Mouse (Mus musculus): Measurements from ENCODE around the gene Polr2e. TPM values are rescaled to one million over a fixed set of nuclear protein-coding genes. Genes with fewer than 3 reads are reported as not detected.
"Not testable (repeated sequence)": the region's sequence is repeated elsewhere in the genome, so short reads cannot be mapped to it uniquely, and the experiment has no call there.

Polr2e gene
- polyA plus RNA-seq, 1 experiment from 2014 or later, result 141 TPM

DNA sequence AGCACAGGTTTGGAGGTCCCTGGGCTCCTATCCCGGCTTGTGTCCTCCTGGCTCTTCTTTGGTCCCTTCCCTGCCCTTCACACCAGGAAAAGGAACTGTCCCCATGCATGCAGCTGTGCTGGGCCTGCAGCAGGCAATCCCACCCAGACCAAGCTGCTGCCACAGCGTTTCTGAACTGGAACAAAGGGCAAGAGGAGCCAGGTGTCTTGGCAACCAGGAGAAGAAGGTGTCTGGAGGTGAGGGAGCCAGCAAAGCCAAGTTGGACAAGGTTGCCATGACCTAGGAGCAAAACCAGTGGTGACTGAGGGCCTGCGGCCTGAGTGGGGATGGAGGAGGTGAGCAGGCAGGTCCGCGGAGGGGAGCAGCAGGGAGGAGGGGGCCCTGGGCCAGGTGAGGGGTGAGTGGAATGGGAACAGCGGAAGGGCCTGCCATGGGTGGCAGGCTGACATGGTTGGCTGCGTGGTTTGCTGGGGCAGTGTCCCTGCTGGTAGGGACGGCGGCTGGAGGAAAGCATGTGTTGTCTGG is 7.5 kb upstream of the Polr2e start, which contains the start of gene Gpx4:
Gpx4 (plus strand) TSS at position 126 of the 525 bp plus-strand sequence.
- peak within 1 kb of the TSS; percentile 42; the same call in 1 of the 2 replicates for H3K27ac ChIP-seq (replicated peaks)
- H3K4me1 ChIP-seq (replicated peaks), result peaks cover 18% of the 10 kb centered on the region; the same call in 1 of the 2 replicates
- H3K9me3 ChIP-seq, result no peaks in the 10 kb centered on the region
- no peaks in the 10 kb centered on the region for H3K36me3 ChIP-seq
- no peak for ATAC-seq (ENCODE audit: low read depth)
- H3K4me3 ChIP-seq, result no peak within 1 kb of the TSS
- no peak within 1 kb of the TSS for H3K4me2 ChIP-seq
- H3K9ac ChIP-seq, result no peak within 1 kb of the TSS; the same call in 1 of the 2 replicates
- no peaks in the 10 kb centered on the region for H3K27me3 ChIP-seq
- WGBS, result 33% methylated on average over 9 of the region's 9 CpGs

DNA sequence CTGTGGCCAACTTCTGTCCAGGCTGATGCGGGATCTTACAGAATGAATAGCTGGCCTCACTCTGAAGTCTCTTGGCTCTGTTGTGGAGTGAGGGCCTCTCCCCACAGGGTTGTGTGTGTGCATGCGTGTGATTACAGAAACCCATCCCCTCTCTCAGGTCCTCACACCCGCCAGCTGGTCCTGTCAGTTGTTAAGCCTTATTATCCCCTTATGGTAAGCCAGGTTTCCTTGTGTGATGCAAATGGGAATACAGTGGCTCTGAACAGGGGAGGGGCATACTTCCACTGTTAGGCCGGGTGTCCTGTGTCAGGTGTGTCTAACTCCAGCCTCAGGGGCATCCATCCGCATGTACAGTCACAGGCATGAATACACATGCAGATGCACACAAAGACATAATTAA is 6.2 kb upstream of the Polr2e start:
- Histone ChIP-seq H3K27ac (replicated peaks) (no peak overlapping the region), H3K4me3 (no peak overlapping the region), H3K9me3 (no peaks in the 10 kb centered on the region), H3K4me1 (replicated peaks) (peaks cover 18% of the 10 kb centered on the region; the same call in 1 of the 2 replicates), H3K9ac (no peak overlapping the region), H3K36me3 (no peaks in the 10 kb centered on the region), H3K27me3 (no peaks in the 10 kb centered on the region), H3K4me2 (no peak overlapping the region)
- WGBS, result 73% methylated on average over 5 of the region's 5 CpGs
- no peak for ATAC-seq (ENCODE audit: low read depth)

DNA sequence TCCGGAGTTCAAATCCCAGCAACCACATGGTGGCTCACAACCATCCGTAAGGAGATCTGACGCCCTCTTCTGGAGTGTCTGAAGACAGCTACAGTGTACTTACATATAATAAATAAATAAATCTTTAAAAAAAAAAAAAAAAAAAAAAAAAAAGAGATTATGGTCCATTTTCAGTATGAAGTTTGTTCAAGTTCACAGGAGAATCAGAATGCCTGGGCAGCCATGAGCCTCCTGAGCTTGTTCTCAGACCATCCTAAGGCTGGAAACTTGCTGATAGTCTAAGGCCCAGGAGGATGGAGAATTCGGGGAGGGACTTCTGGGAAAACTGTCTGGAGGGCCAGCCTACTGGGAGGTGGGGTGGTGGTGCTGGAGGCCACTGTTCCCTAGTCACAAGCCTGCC is 5.8 kb upstream of the Polr2e start:
- not testable (repeated sequence) for H3K9ac ChIP-seq; H3K27me3 ChIP-seq; ATAC-seq (ENCODE audit: low read depth); H3K9me3 ChIP-seq; H3K4me2 ChIP-seq; H3K36me3 ChIP-seq; H3K27ac ChIP-seq (replicated peaks); H3K4me3 ChIP-seq
- peaks cover 18% of the 10 kb centered on the region; the same call in 1 of the 2 replicates for H3K4me1 ChIP-seq (replicated peaks)
- WGBS, result 75% methylated on average over 4 of the region's 4 CpGs

DNA sequence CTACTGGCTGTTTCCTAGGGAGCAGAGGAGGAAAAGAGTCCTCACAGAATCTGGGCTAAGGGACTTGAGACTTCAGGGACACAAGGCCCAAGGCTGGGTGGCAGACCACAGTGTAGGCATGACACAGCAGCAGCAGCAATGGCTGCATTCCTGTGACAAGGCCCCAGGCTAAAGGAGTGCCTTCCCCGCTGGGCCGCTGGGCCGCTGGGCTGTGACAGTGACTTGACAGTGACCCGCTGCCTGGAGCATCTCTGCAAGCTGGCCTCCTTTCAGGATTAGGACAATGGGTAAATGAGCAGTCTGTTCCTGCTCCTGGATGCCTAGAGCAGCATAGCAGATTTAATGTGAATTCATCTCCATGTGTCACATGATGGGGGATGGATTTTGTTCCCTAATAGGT is 4.5 kb upstream of the Polr2e start:
- Histone ChIP-seq H3K9ac (peak overlapping the region; percentile 43), H3K4me1 (replicated peaks) (peaks cover 19% of the 10 kb centered on the region), H3K27me3 (no peaks in the 10 kb centered on the region), H3K36me3 (no peaks in the 10 kb centered on the region), H3K4me3 (no peak overlapping the region), H3K27ac (replicated peaks) (peak overlapping the region; percentile 53; the same call in 1 of the 2 replicates), H3K9me3 (no peaks in the 10 kb centered on the region), H3K4me2 (no peak overlapping the region)
- no peak for ATAC-seq (ENCODE audit: low read depth)
- WGBS, result 14% methylated on average over 4 of the region's 4 CpGs

DNA sequence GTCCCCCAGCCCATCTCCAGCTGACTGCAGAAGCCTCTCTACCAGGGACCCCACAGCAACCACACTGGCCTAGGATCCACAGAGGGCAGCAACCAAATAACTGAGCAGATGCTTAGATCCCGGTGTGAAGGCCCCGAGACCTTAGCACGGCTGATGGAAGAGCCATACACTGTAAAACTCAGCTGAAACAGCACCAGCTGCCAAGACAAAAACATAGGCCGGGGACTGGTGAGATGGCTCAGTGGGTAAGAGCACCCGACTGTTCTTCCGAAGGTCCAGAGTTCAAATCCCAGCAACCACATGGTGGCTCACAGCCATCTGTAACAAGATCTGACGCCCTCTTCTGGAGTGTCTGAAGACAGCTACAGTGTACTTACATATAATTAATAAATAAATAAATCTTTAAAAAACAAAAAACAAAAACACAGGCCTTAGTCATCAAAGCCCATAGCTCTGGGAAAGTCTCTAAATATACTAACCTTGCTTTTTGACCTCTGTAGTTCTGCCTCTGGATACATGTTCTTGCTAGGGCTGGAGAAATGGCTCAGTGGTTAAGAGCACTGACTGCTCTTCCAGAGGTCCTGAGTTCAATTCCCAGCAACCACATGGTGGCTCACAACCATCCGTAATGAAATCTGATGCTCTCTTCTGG is 1.9 kb upstream of the Polr2e start:
- Histone ChIP-seq H3K4me1 (replicated peaks) (peaks cover 26% of the 10 kb centered on the region), H3K36me3 (peaks cover 17% of the 10 kb centered on the region)
- not testable (repeated sequence) for H3K27ac ChIP-seq (replicated peaks); H3K27me3 ChIP-seq; H3K9ac ChIP-seq; ATAC-seq (ENCODE audit: low read depth); H3K9me3 ChIP-seq; H3K4me3 ChIP-seq; H3K4me2 ChIP-seq
- 87% methylated on average over 8 of the region's 8 CpGs for WGBS

DNA sequence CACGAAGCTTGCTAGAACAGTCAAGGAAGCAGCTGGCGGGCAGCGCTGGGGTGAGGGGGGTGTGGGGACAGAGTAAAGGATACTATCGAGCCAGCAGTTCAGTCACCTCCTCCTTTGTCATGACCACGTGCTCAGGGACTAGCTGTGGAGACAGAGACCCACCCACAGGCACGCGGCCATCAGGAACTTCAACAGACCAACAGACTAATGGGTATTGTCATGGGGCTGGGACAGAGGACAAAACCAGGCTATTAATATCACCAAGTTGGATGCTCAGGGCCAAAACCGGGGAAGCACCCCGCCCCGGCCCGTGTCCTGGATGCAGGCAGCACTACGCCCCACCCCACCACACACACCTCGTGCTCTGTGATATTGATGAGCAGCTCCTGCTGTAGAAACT is 2.8 kb downstream of the Polr2e start:
- H3K9me3 ChIP-seq, result no peaks in the 10 kb centered on the region
- H3K27me3 ChIP-seq, result no peaks in the 10 kb centered on the region
- no peak overlapping the region for H3K27ac ChIP-seq (replicated peaks)
- H3K4me1 ChIP-seq (replicated peaks), result peaks cover 20% of the 10 kb centered on the region
- no peak for ATAC-seq (ENCODE audit: low read depth)
- no peak overlapping the region for H3K4me3 ChIP-seq
- H3K9ac ChIP-seq, result no peak overlapping the region
- no peak overlapping the region for H3K4me2 ChIP-seq
- WGBS, result 94% methylated on average over 13 of the region's 13 CpGs
- peaks cover 39% of the 10 kb centered on the region for H3K36me3 ChIP-seq

DNA sequence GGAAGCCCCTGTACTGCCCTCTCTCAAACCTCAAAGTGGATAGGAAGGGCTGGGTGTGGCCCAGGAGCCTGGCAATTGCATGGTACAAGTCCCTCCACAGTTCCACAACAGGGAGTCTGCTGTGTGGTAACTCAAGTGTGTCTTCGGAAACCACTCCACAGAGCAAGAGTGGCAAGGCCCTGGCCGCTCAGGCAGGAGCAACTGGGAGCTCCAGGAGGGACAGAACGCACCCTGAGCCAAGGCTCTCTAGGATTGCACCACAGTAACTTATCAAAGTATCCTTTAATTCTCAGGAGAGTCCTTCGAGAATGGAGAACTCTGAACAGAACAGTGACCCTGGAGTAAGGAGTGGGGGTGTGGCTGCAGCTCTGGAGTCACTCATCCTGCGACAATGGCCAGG is 3.9 kb downstream of the Polr2e start:
- H3K36me3 ChIP-seq, result peaks cover 39% of the 10 kb centered on the region
- no peak overlapping the region for H3K4me2 ChIP-seq
- 89% methylated on average over 5 of the region's 5 CpGs for WGBS
- no peak overlapping the region for H3K4me3 ChIP-seq
- H3K27me3 ChIP-seq, result no peaks in the 10 kb centered on the region
- no peak for ATAC-seq (ENCODE audit: low read depth)
- peaks cover 20% of the 10 kb centered on the region for H3K4me1 ChIP-seq (replicated peaks)
- H3K9ac ChIP-seq, result 0 out of 2 replicates have a peak overlapping the region, but pooled peaks have one; percentile 1
- 0 out of 2 replicates have a peak overlapping the region, but pooled peaks have one; percentile 18 for H3K27ac ChIP-seq (replicated peaks)
- no peaks in the 10 kb centered on the region for H3K9me3 ChIP-seq

DNA sequence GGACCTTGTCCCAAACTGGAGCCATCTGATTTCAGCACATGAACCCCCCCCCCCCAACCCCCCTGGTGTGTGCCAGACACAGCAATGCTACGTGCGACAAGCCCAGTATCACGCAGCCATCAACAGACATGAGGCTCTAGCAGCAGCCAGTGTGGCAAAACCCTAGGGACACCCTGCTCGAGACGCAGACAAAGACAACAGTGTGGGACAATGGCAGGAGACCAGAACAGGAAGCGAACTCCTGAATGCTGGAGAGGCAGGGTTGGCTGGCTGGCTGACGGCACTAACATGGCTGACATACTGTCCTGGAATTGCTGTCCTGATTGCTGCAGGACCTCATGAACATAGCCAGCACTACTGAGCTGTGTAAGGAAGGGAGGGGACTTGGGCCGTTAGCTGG is 4.4 kb downstream of the Polr2e start:
- H3K27ac ChIP-seq (replicated peaks), result 0 out of 2 replicates have a peak overlapping the region, but pooled peaks have one; percentile 18
- H3K4me2 ChIP-seq, result no peak overlapping the region
- no peaks in the 10 kb centered on the region for H3K27me3 ChIP-seq
- peaks cover 20% of the 10 kb centered on the region for H3K4me1 ChIP-seq (replicated peaks)
- WGBS, result 75% methylated on average over 8 of the region's 8 CpGs
- no peak for ATAC-seq (ENCODE audit: low read depth)
- no peaks in the 10 kb centered on the region for H3K9me3 ChIP-seq
- H3K9ac ChIP-seq, result 0 out of 2 replicates have a peak overlapping the region, but pooled peaks have one; percentile 1
- H3K36me3 ChIP-seq, result peaks cover 39% of the 10 kb centered on the region
- no peak overlapping the region for H3K4me3 ChIP-seq

DNA sequence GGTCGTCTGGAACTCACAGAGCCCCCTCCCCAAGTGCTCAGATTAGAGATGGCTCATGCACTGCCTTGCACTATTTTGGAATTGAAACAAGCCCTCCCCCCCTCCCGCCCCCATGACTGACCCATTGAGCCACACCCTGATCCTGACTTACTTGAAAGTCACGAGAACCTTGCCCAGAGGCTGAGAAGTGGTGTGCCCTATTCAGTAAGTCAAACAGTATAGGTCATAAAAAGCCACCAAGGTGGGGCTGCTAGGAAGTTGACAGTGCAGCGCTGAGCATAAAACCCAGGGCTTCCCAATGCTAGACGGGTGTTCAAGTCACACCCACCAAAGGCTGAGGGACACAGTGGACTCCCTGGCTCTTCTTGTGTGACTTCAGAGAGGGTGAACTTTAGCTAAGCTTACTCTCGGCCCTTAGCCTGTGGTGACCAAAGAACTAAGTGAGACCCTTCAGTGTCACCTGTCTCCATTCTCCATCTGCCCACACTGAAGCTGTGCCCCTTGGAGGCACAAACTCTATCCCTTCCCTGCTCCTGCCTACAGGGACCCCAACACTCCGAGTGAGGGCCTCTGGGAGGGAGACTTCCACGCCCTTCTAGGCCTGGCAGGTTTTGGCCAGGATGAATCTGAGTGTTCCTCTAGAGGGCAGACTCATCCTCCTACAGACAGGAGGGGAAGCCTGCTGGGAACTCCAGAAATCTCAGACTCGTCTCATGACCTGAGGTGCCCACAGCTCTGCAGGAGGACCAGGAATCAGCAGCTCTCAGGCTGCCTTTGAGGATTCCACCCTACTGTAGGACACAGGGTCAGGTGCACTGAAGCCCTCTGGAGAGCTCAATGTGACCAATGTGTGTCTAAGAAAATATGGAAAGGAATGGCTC is 5.8 kb downstream of the Polr2e start:
- no peak overlapping the region for H3K4me3 ChIP-seq
- no peaks in the 10 kb centered on the region for H3K9me3 ChIP-seq
- ATAC-seq (ENCODE audit: low read depth), result no peak
- peak overlapping the region; percentile 23; the same call in 1 of the 2 replicates for H3K27ac ChIP-seq (replicated peaks)
- 42% methylated on average over 9 of the region's 9 CpGs for WGBS
- H3K4me2 ChIP-seq, result no peak overlapping the region
- no peak overlapping the region for H3K9ac ChIP-seq
- H3K36me3 ChIP-seq, result peaks cover 39% of the 10 kb centered on the region
- H3K4me1 ChIP-seq (replicated peaks), result peaks cover 15% of the 10 kb centered on the region
- H3K27me3 ChIP-seq, result no peaks in the 10 kb centered on the region

DNA sequence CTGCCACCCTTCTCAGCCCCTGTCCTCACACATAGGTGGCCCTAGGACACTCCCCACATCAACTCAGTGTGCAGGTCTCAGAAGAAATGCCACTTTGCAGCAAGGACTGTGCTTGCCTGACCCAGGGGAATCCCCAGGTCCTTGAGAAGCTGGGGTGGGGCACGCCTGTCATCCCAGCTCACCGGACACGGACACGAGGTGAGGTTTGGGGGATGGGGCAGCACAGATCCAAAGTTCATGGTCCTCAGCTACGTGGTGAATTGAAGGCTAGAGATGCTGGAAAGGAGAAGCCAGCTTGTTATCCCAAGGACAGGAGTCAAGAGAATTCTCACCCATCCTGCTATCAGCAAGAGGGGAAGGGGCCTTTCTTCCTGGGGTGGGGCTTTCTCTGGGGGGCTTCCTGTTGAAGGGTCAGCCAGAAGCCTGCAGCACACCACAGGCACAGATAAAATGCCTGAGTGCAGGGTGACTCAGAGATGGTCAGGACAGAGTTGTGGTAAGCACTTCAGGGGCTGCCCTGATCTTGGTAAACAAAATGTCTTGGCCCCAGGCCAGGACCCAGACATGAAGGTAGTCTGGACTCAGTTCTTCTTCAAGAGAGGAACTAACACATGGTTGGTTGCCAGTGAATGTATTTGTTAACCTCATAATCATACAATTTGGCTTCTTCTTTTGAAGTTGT is 6.7 kb downstream of the Polr2e start:
- 78% methylated on average over 5 of the region's 5 CpGs for WGBS
- H3K4me3 ChIP-seq, result no peak overlapping the region
- H3K4me1 ChIP-seq (replicated peaks), result peaks cover 7% of the 10 kb centered on the region
- no peaks in the 10 kb centered on the region for H3K9me3 ChIP-seq
- no peak overlapping the region for H3K4me2 ChIP-seq
- ATAC-seq (ENCODE audit: low read depth), result no peak
- H3K27me3 ChIP-seq, result no peaks in the 10 kb centered on the region
- H3K27ac ChIP-seq (replicated peaks), result peak overlapping the region; percentile 23; the same call in 1 of the 2 replicates
- H3K36me3 ChIP-seq, result peaks cover 36% of the 10 kb centered on the region
- peak overlapping the region; percentile 14 for H3K9ac ChIP-seq

DNA sequence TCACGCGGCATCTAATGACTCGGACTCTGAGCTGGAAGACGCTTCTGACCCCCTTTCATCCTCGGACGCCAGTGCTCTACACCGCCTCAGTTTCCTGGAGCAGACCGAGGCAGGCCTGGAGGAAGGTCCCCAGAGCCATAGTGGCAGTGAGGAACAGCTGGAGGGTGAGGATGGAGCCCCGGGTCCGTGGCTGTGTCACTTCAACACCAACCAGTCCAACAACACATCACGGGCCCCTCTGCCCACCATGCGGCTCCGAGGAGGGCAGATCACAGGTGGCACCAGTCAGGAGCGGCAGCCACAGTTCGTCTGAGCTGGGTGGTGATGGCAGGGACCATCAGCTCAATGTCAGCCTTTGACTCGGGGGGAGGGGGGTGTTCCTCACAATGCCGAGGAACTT is 8.9 kb downstream of the Polr2e start:
- Histone ChIP-seq H3K9ac (no peak overlapping the region), H3K4me3 (no peak overlapping the region), H3K27ac (replicated peaks) (no peak overlapping the region), H3K9me3 (no peaks in the 10 kb centered on the region), H3K4me1 (replicated peaks) (no peaks in the 10 kb centered on the region; the same call in 1 of the 2 replicates), H3K36me3 (peaks cover 14% of the 10 kb centered on the region), H3K27me3 (no peaks in the 10 kb centered on the region), H3K4me2 (no peak overlapping the region)
- no peak for ATAC-seq (ENCODE audit: low read depth)
- 87% methylated on average over 17 of the region's 17 CpGs for WGBS
